Mouse (Mus musculus) liver, embryonic 14.5 days (tissue): Measurements from ENCODE around the gene Cacnb2. TPM values are rescaled to one million over a fixed set of nuclear protein-coding genes. Genes with fewer than 3 reads are reported as not detected.

Source experiments
- ATAC-seq: fragments of 200-750 bp; cut with Nextera tagmentation; 2 replicates; pipeline ENCODE4 v1.8.0; 2017; ENCODE audit warnings: moderate number of reproducible peaks, mild to moderate bottlenecking, moderate library complexity; ENCODE audit not compliant: insufficient read depth
- DNase-seq, 3 experiments: peaks; one replicate each; pipeline ENCODE4 v3.0.0-alpha.2; 2012 to 2013; ENCODE audit warnings: low read depth in 3 of 3, low spot score in 3 of 3
- H3K27ac ChIP-seq: fragments of 300-500 bp; sonication (generic); 2 replicates; pipeline ENCODE4 v1.5.1; 2014; ENCODE audit warnings: moderate library complexity, mild to moderate bottlenecking, control low read depth, inconsistent platforms
- H3K27me3 ChIP-seq: fragments of 300-500 bp; sonication (generic); 2 replicates; pipeline ENCODE4 v1.6.1; 2014; ENCODE audit warnings: mild to moderate bottlenecking, low read length, moderate library complexity; ENCODE audit not compliant: control insufficient read depth, insufficient read depth
- H3K36me3 ChIP-seq: fragments of 300-500 bp; sonication (generic); replicated peaks from 2 replicates; pipeline ENCODE4 v1.6.1; 2014; ENCODE audit warnings: low read depth; ENCODE audit not compliant: control insufficient read depth, insufficient read depth
- H3K4me1 ChIP-seq, 2 experiments: fragments of 200-500 bp in 1 of 2; fragments of 300-500 bp in 1 of 2; sonication (generic) in 1 of 2; replicated peaks; 2 replicates each; pipeline ENCODE4 v1.6.1; 2012 to 2014; ENCODE audit warnings: antibody characterized with exemption in 1 of 2, inconsistent platforms in 1 of 2, low read length in 1 of 2; ENCODE audit not compliant: control insufficient read depth in 2 of 2, insufficient read depth in 2 of 2
- H3K4me2 ChIP-seq: fragments of 300-500 bp; sonication (generic); 2 replicates; pipeline ENCODE4 v1.6.1; 2014; ENCODE audit warnings: low read depth, mild to moderate bottlenecking, control low read depth, moderate library complexity
- H3K4me3 ChIP-seq, 2 experiments: fragments of 200-500 bp in 1 of 2; fragments of 300-500 bp in 1 of 2; sonication (generic) in 1 of 2; 2 replicates each; pipeline ENCODE4 v1.5.1; 2012 to 2014; ENCODE audit warnings: low read depth in 2 of 2, low read length in 2 of 2, mild to moderate bottlenecking in 2 of 2, control low read depth in 1 of 2, inconsistent platforms in 1 of 2, moderate library complexity in 1 of 2; ENCODE audit not compliant: insufficient read depth in 1 of 2
- H3K9ac ChIP-seq: fragments of 300-500 bp; sonication (generic); replicated peaks from 2 replicates; pipeline ENCODE4 v1.6.1; 2014; ENCODE audit warnings: mild to moderate bottlenecking, control low read depth, moderate library complexity
- H3K9me3 ChIP-seq: fragments of 300-500 bp; sonication (generic); 2 replicates; pipeline ENCODE4 v1.6.1; 2016; ENCODE audit warnings: low read length, mixed read lengths; ENCODE audit not compliant: control insufficient read depth
- CTCF ChIP-seq: IDR thresholded peaks from 2 replicates; pipeline ENCODE4 v1.5.1; 2016; ENCODE audit warnings: antibody characterized with exemption, low read depth, control low read depth
- EP300 ChIP-seq: IDR thresholded peaks from 2 replicates; pipeline ENCODE4 v1.6.1; 2016; ENCODE audit warnings: antibody characterized with exemption, low read depth
- WGBS: fragments of 180-500 bp; shearing (Covaris S2); extraction: QIAGEN DNeasy Blood & Tissue Kit; methylation state at CpG from one replicate; pipeline ENCODE4 v1.1.7; 2014; ENCODE audit not compliant: insufficient replicate concordance; 5-methylcytosine and 5-hydroxymethylcytosine counted together
- polyA plus RNA-seq, 2 experiments: library from polyadenylated mRNA; depleted of rRNA in 1 of 2; stranded (reverse) in 1 of 2; unstranded in 1 of 2; fragments of >200 nt; fragmentation: Nextera tagmentation in 1 of 2; extraction: Ambion mirVana in 1 of 2; gene quantifications; 2 replicates each; pipeline versions ENCODE4 v1.2.1 to v1.2.3; 2012 to 2014

Gene Cacnb2
- polyA plus RNA-seq, 2 experiments, result 0.04 to 0.37 TPM

DNA sequence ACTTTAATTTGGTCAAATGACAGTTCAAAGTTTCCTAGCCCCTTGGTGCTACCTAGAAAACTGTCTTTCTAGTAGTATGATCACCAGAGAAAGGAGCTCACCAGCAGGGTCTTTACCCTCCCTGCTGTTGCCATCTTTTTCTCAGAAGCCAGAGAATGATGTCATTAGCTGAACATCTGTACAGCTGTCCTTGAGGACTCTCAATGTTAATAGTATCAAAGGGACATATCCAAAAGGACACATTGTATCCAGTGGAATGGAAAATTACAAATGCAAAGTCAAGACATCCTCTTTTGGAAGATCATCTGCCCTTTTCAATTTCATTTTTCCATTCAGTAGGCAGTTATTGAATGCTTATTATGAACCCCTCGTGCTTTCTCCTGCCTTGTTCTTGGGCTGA, 247.9 kb downstream of the Cacnb2 start:
- H3K27ac ChIP-seq, result no peak overlapping the region
- TF ChIP-seq CTCF (no peak), EP300 (no peak)
- ATAC-seq, result no peak
- H3K36me3 ChIP-seq, result no peaks in the 10 kb centered on the region
- H3K9ac ChIP-seq, result no peak overlapping the region
- H3K4me3 ChIP-seq, result no peak overlapping the region
- 46% methylated on average over 1 of the region's 1 CpGs for WGBS
- no peak overlapping the region for H3K4me2 ChIP-seq
- no peaks in the 10 kb centered on the region for H3K4me1 ChIP-seq
- no peak for DNase-seq
- no peaks in the 10 kb centered on the region for H3K27me3 ChIP-seq
- no peaks in the 10 kb centered on the region for H3K9me3 ChIP-seq

DNA sequence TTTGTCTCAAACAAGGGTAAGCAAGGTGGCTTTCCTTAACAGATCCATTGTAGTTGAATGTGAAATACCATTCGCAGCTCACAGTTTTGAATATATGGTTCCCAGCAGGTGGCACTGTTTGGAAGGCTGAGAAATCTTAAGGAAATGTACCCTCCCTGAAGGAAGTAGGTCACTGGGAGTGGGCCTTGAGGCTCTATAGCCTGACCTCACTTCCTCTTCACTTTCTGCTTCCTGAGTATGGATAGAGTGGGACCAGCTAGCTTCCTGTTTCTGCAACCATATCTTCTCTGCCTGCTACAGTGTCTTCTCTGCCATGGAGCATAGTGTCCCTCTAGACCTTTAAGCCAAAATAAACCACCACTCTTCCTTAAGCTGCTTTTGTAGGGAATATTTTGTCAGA, 248.5 kb downstream of the Cacnb2 start:
- 63% methylated on average over 1 of the region's 1 CpGs for WGBS
- no peaks in the 10 kb centered on the region for H3K36me3 ChIP-seq
- no peaks in the 10 kb centered on the region for H3K27me3 ChIP-seq
- ATAC-seq (no peak), DNase-seq (peak in 1 of 3 experiments; percentile 2)
- H3K27ac ChIP-seq, result no peak overlapping the region
- no peak overlapping the region for H3K4me3 ChIP-seq
- H3K4me1 ChIP-seq, result no peaks in the 10 kb centered on the region
- no peak overlapping the region for H3K4me2 ChIP-seq
- TF ChIP-seq EP300, result no peak
- TF ChIP-seq CTCF, result peak; percentile 21; the same call in 1 of the 2 replicates
- H3K9ac ChIP-seq, result no peak overlapping the region
- H3K9me3 ChIP-seq, result no peaks in the 10 kb centered on the region

- DNase-seq (no peak), ATAC-seq (no peak)
- H3K27me3 ChIP-seq, result no peaks in the 10 kb centered on the region
- H3K4me3 ChIP-seq, result no peak overlapping the region
- H3K27ac ChIP-seq, result no peak overlapping the region
- H3K9me3 ChIP-seq, result no peaks in the 10 kb centered on the region
- no peaks in the 10 kb centered on the region for H3K4me1 ChIP-seq
- 75% methylated on average over 2 of the region's 2 CpGs for WGBS
- H3K36me3 ChIP-seq, result no peaks in the 10 kb centered on the region
- no peak overlapping the region for H3K4me2 ChIP-seq
- TF ChIP-seq CTCF (no peak), EP300 (no peak)
- no peak overlapping the region for H3K9ac ChIP-seq
Measured at GRCm38 (mm10) chr2:14854054-14854453, 251.2 kb downstream of the Cacnb2 start.

- Histone ChIP-seq H3K9ac (no peak overlapping the region), H3K4me3 (no peak overlapping the region), H3K27me3 (no peaks in the 10 kb centered on the region), H3K9me3 (no peaks in the 10 kb centered on the region), H3K4me1 (no peaks in the 10 kb centered on the region), H3K4me2 (no peak overlapping the region), H3K36me3 (no peaks in the 10 kb centered on the region), H3K27ac (no peak overlapping the region)
- ATAC-seq, result no peak
- 74% methylated on average over 1 of the region's 1 CpGs for WGBS
- TF ChIP-seq EP300 (no peak), CTCF (no peak)
- no peak for DNase-seq
Measured at GRCm38 (mm10) chr2:14858301-14858700, 255.4 kb downstream of the Cacnb2 start.

DNA sequence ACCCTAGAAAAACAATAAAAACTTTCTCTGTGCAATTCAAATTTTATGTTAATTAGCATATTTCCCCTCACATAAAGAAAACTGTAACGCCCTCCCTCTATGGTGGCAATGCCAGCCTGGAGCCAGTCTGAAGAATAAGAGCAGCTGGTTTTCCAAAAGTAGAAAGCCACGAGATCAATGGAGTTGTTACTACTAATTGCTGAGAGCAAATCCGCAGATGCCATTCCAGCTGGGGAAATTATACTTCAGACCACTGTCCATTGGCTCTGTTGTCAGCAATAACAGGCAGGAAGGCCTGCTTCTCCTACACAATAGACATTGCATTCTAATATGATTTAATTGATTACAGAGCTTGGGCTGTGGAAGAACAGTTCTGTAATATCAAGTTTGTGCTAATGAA, 257.5 kb downstream of the Cacnb2 start:
- Histone ChIP-seq H3K36me3 (no peaks in the 10 kb centered on the region), H3K9me3 (no peaks in the 10 kb centered on the region), H3K4me1 (no peaks in the 10 kb centered on the region), H3K27me3 (no peaks in the 10 kb centered on the region), H3K4me2 (no peak overlapping the region), H3K27ac (no peak overlapping the region), H3K4me3 (no peak overlapping the region), H3K9ac (no peak overlapping the region)
- TF ChIP-seq CTCF (no peak), EP300 (no peak)
- no peak for ATAC-seq
- DNase-seq, result no peak
- 56% methylated on average over 3 of the region's 3 CpGs for WGBS
